Mouse (Mus musculus) left cerebral cortex, adult 11 months (tissue): Measurements from ENCODE around the gene Gnat1.

Source experiments
- DNase-seq: peaks from one replicate; pipeline ENCODE4 v3.0.0; 2022; ENCODE audit warnings: low spot score

The Gnat1 gene

DNA sequence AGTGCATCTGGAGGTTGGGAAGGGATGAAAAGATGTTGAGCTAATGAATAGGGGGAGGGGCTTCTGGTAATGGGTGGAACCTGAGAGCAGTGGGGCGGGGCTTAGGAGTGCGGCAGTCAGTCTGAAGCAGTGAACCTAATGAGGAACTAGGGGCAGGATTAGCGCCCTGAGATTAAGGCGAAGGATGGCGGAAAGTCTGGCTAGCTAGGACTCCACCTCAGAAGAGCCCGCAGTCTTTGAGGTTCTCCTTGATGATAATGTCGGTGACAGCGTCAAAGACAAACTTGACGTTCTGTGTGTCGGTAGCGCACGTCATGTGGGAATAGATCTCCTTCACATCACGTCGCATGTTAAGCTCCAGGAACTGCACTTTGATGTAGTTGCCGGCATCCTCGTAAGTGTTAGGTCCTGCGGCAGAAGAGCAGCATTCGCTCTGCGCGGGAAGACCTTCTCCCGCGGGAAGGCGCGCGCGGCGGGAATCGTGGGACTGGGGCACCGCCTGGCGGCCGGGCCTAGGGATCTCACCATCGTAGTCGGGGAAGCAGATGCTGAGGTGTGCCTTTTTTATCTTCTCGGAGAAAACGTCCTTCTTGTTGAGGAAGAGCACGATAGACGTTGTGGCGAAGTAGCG, 3.7 kb downstream of the Gnat1 start:
- DNase-seq, result no peak

GRCm38 (mm10) chr9:107674609-107675429, 4.7 kb downstream of the Gnat1 start:
- DNase-seq, result no peak

DNA sequence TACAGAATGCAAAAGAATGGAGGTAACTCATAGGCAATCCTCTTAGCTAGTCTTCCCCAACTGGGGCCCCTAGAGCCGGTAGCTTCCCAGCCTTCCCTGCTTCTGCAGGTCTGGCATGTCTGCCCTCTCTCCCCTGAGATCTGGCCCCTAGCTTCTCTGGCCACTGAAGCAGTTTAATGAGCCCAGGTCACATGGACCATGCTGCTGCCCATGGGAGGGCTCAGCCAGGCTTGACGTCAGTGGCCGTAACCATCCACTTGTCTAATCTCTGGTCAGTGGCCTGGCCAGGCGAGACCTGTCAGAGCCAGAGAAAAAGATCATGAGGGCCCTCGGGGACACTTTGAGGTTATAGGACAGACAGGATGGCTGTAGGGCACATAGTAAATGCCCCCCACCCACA, 9.3 kb downstream of the Gnat1 start:
- no peak for DNase-seq

DNA sequence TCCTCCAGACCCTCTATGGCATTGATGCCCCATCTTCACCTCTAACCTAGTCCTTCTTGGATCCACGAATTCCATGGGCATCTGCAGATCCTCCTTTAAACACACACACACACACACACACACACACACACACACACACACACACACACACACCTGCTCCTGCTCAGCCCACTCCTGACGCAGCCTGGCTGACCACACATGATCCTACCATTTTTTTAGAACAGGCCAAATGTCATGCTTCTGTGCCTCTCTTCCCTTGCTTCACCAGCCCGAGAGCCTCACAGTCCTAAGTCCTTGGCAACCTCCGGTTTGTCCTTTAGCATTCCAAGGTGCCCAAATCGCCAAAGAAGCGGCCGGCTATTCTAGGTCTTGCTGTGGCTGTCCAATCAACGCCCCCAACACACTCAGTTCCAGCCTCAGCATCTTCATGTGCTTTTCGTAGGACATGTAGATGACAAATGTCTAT, 10.0 kb downstream of the Gnat1 start, which contains the start of gene Slc38a3:
Gene Slc38a3, minus strand, starts transcription at position 51 of the 466 bp plus-strand sequence.
- DNase-seq, result no peak

DNA sequence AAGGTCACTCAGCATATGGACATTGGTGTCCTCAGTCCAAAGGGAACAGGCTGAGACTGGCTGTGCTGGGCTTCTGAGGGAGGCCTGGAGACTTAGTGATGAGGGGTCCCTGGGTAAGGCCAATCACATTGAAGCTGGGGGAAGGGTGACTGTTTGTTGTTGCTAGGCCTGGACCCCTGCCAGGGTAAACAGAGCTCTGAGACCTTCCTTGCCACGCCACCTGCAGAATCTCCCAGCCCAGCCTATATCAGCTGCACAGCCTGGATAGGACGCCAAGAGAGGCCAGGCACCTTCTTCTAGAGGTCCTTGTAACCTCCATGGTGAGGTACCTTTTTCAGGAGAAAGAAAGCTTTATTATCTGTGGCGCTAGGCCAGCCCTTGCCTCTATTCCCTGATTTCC, 10.6 kb downstream of the Gnat1 start:
- no peak for DNase-seq

- no peak for DNase-seq
Measured at GRCm38 (mm10) chr9:107668011-107668410, 11.5 kb downstream of the Gnat1 start.

DNA sequence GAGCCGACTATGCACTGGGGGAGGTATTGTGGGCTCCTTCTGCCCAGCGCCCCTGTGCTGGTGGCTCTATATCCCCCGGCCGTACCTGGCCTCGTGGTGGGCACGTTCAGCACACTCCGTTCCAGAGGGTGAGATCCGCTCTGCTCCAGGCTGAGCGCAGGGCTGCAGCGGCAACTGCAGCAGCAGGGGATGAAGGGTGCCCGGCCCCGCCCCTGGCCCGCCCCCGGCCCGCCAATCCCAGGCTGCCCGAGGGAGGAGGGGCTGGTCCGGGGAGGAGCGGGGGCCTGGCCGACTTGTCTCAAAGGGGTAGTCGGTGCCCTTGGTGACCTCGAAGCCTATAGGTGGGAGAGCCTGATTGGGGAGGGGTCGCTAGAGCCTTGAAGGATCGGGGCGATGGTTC, 12.3 kb downstream of the Gnat1 start:
- DNase-seq, result no peak

DNA sequence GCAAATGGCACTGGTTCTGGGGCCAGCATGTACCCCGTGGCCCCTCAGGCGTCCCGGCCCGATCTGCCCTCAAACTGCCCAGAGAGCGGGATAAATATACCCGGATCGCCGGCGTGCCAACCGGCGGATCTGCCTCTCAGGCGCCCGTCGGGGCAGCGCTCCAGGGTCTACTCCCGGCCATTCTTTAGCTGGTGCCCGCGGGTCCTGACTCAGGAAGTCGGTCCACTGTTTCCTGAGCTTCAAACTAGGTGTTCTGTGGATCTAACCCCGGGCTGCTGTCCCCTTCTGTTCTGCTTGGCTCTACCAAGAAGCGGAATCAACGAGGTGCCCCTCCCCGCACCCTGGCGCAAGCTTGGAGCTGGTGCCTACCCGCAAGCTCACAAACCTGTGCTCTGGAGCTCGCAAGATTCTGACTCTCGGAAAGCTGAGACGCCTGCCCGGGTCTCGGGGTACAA, 12.7 kb downstream of the Gnat1 start:
- no peak for DNase-seq

DNA sequence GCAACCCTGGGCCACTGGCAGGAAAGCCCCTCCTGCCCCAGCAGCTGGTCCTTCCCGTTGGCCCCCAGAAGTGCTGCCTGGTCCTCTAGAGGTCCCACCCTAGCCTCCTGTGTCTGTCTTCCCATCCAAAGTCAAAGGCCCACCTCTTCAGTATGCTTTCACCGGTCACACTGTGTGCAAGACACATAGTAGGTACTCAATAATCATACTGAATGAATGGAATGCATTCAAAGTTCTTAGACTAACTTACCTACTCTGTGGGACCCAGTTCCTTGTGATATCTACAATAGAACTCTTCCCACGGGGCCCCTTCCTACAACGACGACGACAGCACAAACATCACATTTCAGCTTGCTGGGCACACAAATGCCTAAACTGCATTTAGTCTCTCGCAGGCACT, 14.2 kb downstream of the Gnat1 start:
- DNase-seq, result no peak

DNA sequence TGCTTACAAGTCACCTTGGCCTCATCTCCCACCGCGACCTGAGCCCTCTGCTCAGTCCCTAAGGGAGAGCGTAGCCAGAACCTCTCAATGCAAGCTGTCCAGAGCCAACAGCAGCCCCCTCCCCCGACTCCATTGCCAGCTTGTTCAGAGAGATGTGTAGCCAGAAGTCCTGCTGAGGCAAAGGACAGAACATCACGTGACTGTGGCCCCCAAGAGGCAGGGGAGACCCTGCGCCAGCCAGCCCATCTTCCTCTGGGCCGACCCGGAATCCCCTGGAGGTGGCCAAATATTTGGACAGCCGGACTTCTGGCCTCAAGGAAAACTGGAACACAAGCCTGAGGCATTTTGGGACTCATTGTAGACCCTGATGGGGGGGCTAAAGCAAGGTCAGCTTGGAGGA, 16.0 kb downstream of the Gnat1 start:
- DNase-seq, result no peak

DNA sequence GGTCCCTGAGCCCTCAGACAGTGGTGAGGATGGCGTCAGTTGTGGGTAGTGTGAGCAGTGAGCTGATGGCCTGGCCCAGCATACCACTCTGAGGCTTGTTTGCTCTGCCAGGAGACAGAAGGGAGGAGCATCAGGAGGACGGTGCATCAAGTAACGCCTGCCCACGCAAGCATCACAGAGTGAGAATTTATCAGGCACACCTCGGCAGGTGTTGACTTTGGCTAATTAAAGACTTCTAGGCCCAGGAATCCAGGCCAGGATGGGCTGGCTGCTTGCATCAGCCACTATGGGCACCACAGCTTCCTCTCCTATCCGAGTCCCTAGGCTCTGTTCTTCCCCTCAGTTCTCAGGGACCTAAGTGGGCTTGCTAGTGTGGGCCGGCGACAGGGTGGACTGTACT, 17.2 kb downstream of the Gnat1 start:
- DNase-seq, result no peak

DNA sequence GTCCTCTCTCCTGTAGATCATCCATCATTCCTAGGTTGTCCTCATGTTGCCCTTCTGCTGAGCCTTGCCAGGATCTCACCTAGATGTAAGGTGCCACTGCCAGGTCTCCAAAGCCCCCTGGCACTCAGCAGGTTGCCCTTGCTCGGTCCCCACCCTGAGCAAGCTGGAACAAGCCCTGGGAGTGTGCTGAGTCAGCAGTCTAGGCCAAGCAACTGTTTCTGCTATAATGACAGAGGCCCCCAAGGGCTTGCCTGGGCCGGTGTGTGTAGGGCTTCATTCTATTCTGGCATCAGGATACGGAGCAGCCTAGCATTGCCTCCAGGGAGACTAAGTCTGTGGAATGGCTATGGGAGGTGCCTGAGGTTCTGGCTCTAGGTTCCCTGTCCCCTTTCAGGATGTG, 18.7 kb downstream of the Gnat1 start:
- DNase-seq, result no peak

DNA sequence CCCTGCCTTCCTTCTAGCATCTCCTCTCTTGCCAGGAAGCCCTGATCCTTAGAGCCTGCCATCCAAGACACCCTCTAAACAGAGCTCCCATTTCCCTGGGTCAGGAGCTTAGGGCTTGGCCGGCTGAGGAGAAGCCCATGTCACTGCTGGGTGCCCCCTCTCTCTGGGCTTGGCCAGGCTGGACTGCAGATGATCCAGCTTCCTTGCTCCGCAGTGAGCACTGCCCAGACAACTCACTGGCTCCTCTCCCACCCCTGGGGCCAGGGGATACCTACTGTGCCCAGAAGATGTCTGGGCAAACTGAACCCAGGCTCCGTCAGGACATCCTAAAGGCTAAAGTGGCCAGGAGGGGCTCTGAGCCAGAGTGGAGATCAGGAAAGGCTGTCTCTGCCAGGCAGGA, 19.6 kb downstream of the Gnat1 start:
- DNase-seq, result no peak

- DNase-seq, result peak; percentile 58
Measured at GRCm38 (mm10) chr9:107659551-107659950, 20.0 kb downstream of the Gnat1 start.

DNA sequence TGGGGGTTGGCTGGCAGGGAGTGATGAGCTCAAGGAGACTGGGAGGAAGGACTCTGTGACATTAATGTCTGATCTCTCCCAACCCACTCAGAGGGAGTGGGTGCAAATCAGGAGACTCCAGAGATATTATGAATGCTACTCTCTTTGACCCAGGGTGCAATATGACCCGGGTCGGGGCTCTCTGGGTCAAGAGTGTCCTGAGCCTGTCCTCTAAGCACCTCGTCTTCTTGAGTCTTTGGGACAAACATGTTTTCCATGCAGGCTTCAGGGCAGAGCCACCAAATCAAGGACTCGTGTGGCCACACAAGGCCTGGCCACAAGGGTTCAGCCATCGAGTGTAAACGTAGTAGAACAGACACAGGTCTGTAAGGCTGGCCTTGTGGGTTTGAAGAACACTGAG, 21.4 kb downstream of the Gnat1 start:
- DNase-seq, result no peak

- DNase-seq, result no peak
Measured at GRCm38 (mm10) chr9:107657144-107657543, 22.4 kb downstream of the Gnat1 start.

DNA sequence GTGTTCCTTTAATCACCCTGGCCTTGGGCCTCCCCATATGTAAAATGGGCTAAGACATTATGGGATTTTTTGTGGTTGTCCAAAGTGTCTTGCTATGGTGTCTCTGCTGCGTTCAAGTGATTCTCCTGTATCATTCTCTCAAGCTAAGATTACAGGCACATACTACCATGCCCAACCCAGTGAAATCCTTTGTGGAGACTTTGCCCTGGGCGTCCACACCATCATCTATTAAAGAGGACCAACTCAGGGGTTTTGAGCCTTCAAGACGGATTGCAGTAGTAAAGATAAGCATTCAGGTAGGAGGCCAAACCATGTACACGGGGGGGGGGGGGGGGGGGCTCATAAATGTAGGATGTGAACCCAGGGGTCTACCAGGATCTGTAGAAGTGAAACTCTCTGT, 24.9 kb downstream of the Gnat1 start:
- no peak for DNase-seq

DNA sequence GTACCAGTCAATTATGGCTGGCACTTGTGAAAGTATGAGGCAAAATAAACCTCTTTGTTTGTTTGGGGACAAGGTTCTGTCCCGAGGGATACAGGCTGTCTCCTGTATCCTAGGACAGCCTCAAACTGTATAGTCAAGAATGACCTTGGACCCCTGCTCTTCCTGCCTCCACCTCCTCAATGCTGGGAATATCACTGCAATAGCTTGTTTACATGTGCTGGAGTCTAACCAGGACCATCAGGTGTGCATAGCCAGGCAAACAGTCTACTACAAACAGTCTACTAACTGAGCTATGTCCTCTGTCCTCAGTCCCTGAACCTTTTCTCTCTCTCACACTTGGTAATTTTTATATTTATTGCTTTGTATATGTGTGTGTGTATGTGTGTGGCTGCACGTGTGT, 26.0 kb downstream of the Gnat1 start:
- DNase-seq, result no peak

- DNase-seq, result no peak
Measured at GRCm38 (mm10) chr9:107650708-107651481, 28.6 kb downstream of the Gnat1 start.

- no peak for DNase-seq
Measured at GRCm38 (mm10) chr9:107650225-107650624, 29.3 kb downstream of the Gnat1 start.

DNA sequence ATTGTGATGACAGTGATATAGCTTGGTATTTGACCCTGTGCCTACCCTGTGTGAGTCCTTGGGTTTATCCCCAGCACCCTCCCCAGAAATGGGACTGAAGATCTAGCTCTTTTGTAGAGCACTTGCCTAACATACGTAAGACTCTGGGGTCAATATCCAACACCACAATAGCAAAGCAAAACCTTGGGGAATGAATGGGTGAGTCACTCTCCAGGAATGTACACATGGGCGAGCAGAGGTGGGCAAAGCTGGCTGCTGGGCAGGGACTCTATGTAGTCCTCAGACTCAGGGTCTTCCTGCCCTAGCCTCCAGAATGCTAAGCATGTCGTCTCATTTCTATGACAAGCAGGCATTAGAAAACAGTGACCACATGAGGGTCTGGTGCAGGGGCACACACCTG, 30.7 kb downstream of the Gnat1 start:
- no peak for DNase-seq

DNA sequence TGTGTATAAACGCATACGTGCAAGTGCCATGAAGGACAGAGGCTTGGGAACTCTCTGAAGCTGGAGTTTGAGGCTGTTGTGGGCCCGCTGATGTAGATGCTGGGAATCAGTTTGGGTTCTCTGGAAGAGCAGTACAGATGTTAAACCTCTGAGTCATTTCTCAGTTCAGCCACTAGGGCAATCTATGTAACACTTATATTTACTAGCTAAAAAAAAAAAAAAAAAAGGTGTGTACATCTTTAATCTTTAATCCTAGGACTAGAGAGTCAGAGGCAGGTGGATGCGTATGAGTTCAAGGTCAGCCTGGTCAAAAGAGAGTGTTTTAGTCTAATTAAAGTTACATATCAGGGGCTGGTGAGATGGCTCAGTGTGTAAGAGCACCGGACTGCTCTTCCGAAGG, 32.5 kb downstream of the Gnat1 start:
- DNase-seq, result no peak

GRCm38 (mm10) chr9:107645577-107645976, 33.9 kb downstream of the Gnat1 start:
- DNase-seq, result no peak
